Mouse (Mus musculus): ENCODE measurements around the gene Asb2. TPM values are rescaled to one million over a fixed set of nuclear protein-coding genes. Genes with fewer than 3 reads are reported as not detected.

The Asb2 gene
- total RNA-seq (2015), result 0.10 TPM in 1 of 2 replicates, not detected in the other
- not detected in 2 replicates for total RNA-seq (2017)

DNA sequence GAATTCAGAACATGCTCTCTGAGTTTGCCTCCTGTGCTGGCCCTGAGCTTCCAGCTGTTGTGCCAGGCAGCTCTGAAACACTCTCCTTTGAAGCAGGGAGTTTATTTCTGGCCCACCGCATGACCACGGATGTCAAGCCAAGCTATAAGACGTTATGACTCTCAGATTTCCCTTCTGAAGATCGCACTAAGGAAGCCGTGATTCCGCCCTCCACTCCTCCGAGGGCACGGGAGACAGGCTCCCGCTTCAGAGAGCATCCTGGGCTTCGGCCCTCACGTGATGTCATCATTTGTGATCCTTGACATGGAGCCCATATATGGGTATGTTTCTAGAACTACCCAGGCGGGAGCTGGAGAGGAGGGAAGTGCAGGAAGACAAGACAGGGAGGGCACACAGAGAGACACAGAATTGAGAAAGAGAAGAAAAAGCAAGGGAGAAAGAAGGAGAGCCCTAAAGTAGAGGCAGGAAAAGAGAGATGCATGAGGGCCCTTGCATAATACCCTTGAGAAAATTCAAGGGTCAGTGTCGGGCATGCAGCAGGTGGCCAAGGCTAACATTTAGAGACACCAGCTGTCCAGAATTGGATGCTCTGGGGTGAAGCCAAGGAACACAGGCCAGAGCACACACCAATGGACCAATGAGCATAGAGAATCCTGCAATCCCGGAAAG is at the start of gene Asb2:
Gene Asb2, minus strand, starts transcription at position 256 of the 669 bp plus-strand sequence.
- no peak for ATAC-seq (replicated peaks; ENCODE audit: poor library complexity)

DNA sequence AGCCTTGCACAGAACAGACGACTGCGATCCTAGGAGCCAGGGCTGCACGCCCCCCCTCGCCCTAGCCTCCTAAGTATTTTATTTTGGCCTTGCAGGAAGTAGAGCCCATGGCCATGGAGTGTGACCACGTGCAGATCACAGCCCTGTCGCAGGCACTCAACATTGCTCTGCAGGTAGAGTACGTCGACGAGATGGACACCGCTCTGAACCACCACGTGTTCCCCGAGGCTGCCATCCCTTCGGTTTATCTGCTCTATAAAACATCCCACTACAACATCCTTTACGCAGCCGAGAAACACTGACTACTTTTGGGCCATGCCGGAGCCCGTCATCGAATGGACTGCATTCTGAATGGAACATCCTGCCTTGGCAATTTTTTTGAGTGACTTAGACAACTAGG is 48.3 kb upstream of the Asb2 start:
- ATAC-seq (replicated peaks; ENCODE audit: poor library complexity), result no peak

DNA sequence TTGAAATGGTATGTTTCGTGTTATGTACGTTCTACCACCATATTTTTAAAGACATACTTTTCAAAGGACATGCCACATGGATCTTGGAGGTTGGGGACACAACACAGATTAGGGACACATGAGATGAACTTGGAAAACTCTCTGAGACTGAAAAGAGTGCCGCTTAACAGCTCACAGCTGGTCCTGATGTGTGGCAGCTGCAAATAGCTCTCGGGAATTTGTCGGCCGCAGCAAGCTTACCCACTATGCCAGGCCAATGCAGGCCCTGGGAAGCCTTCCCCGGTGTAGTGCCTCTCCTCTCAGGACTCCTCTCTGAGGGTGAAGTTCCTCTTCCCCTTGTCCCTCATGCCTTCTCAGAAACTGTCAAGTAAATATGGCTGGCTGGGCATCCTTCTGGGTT is 41.0 kb upstream of the Asb2 start:
- no peak for ATAC-seq (replicated peaks; ENCODE audit: poor library complexity)

DNA sequence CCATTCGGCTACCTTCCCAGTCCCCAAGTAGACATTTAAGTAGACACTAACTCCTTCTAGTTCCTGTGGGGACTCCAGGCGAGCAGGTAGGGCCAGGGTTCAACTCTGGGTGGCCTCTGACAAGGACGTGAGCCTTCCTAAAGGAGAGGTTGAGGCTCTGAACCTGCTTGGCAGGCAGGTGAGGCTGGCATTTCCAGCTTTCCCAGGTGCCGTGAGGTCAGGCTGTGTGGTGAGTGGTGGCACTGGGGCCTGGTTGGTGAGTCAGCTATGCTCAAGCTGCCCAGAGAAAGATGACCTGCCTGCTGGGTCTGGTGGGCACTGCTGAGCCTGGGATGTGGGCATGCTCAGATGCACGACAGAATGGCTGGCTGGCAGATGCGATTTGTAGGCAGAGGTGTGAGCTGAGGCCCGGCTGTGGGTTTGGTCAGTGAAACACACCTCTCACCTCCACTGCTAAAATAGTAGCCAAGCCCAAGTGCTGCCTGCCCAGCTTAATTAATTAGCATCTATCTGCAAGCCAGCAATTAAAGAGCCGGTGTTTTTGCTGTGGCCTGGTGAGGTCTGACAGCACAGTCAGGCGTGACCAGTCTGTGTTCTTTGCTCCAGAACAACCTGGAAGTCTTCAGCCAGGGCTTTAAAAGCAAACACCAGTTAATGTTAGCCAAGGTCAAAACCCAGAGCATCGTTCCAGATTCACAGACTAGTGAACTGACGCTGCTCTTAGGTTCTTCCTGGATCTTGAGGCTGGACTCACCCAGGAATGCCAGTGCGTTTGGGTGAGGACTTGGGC is 39.9 kb upstream of the Asb2 start:
- ATAC-seq (replicated peaks; ENCODE audit: poor library complexity), result no peak

DNA sequence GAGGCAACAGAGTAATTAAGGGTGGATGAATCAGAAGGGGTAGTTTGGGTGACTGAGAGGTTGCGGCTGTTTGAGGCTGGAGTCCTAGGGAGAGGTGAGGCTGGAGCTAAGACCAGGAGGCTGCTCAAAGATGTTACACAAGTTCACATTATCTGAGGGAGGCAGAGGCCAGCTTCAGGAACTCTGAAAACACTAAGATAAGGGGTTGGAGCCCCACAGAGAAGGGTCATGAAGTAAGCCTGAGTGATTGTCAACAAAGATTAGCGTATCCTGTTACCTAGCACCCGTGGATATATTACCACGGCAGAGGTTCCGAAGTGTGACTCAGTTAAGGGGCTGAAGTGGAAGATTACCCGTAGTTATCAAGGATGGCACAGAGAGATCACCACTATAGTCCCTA is 37.7 kb upstream of the Asb2 start:
- peak; percentile 76 for ATAC-seq (replicated peaks; ENCODE audit: poor library complexity)

DNA sequence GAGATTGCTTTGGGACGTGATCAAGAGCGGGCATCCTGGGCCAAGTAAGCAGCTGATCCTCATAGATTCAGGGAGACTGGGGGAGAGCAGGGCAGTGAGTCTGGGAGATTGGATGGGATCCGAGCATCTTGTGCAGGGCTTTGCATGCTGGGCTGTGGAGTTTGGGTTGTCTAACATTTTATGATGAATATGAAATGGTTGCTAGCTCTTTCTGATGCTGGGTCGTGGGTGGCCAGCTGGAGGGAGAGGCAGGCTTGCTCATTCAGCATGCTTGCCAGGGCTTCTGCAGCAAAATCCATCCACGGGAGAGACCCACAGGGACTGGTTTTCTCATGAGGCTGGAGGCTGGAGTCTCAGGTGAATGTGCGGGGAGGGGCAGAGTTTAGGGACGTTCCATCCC is 35.3 kb upstream of the Asb2 start:
- no peak for ATAC-seq (replicated peaks; ENCODE audit: poor library complexity)

DNA sequence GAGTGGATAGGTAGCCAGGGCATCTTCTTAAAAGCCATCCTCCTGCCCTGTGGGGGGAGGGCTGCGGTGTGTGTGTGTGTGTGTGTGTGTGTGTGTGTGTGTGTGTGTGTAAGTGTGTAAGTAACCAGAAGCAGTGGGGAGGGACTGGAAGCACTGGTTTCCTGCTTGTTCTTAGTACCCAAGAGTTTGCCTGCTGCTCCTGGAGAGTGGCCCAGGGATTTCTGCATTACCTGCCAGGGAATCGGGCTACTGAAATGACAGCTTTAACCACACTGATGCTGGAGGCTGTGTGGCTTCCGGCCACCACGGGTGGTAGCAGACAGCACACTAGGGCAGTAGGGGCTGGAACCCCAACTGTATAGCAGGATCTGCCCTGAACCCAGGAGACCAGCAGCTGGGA is 34.2 kb upstream of the Asb2 start:
- ATAC-seq (replicated peaks; ENCODE audit: poor library complexity), result no peak

DNA sequence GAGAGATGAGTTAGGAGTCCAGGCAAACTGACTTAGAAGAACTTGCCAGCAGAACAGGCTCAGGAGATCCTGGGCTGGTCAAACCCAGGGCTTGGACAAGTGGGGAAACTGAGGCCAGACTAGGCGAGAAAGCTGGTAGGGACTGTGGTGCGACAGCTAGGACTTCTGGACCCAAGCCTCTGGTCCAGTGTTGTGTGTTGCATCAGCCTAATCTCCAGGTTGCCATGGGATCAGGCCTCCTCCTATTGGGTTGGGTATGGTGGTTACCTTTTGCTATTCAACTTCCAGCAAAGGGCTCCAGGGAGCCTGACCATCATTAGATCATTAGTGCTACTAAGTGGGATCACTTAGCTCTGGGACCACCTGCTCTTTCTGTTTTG is 33.5 kb upstream of the Asb2 start:
- ATAC-seq (replicated peaks; ENCODE audit: poor library complexity), result no peak

DNA sequence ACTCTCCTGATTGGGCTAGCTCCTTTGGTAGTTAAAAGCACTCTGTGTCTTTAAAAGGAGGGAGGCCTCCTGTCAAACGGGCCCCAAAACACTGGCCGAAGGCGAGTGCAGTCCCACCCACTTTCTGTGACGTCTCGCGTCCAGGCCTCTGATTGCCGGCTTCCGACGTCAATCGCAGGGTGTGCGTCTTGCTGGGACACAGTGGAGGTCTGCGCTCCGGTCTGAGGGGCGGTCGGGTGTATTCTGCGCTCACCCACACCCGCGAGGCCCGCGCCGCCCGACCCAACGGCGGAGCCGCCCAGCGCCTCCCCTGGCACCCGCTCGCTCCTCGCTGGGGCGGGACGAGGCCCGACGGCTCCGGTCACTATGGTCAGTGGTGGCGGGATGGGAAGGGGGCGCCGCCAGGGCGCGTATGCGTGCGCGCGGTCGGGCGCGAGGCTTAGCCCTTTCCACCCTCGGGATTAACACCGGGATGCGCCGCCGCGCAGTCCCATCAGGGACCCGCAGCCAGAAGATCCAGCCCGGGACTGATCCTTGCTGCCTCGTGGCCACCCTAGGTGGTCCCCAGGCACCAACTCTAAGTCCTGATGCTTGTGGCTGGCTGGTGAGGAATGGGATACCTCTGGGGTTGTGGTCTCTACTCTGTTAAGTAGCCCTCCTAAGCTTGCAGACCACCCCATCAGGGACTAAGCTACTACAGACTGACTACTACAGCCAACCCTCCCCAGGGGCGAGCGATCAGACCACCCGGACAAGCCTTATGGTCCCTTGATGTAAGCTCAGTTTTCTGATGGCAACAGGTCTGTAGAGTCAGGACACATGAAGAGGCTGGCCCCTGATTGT is 32.9 kb upstream of the Asb2 start, which contains the start of gene Otub2:
Gene Otub2, plus strand, starts transcription at position 178 of the 843 bp plus-strand sequence.
- ATAC-seq (replicated peaks; ENCODE audit: poor library complexity), result peak; percentile 94

DNA sequence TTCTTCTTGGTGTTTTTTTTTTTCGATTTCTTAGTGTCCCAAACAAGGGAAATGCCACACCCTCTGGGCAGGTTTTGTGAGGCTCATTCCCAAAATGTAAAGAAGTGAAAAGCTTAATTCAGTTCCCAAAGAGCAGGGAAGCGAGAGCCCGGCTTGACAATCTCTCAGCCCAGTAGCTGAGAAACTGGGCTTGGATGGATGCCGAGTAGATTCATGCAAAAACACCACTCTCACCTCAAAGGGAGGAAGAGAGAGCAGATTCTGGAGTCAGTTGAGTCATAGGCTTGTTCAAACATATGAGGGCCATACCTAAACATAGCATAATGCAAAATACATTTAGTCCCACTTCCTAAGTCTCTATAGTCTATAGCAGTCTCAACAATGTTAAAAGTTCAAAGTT is 24.4 kb upstream of the Asb2 start:
- no peak for ATAC-seq (replicated peaks; ENCODE audit: poor library complexity)

DNA sequence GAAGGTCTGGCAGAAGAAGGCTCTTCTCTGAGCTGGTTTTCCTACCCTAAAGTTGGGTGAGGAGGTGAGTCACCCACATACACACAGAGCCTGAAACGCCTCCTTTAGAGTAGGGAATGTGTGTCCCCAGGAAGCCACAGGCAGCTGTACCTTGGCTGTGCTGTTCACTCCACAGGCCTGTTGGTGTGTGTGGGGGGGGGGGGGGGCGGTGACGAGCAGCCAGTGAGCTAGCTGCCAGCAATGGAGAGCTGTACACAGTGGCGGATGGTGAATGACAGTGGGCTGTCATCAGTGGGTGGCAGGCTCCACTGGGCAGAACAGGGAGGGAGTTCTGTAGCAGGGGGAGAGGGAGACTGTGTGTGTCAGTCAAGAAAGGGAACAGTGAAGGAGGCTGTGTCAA is 21.0 kb upstream of the Asb2 start:
- ATAC-seq (replicated peaks; ENCODE audit: poor library complexity), result no peak

DNA sequence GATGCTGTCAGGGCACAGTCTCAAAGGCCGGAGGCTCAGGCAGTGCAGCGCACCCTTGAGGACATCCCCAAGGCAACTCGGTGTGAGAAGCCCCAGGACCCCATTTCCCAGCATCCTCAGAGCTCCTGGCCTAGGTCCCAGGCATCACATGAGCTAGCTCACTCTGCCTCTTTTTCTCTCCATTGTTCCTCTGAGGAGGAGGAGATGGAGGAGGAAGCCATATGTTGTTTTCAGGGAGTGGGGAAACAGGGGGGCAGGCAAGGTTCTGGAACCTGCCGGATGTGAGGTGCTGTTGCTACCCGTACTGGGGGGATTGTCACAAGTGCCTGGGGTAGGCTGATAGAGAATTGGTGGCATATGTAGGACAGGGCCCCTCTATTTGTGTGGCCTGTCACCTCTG is 20.3 kb upstream of the Asb2 start:
- ATAC-seq (replicated peaks; ENCODE audit: poor library complexity), result no peak

DNA sequence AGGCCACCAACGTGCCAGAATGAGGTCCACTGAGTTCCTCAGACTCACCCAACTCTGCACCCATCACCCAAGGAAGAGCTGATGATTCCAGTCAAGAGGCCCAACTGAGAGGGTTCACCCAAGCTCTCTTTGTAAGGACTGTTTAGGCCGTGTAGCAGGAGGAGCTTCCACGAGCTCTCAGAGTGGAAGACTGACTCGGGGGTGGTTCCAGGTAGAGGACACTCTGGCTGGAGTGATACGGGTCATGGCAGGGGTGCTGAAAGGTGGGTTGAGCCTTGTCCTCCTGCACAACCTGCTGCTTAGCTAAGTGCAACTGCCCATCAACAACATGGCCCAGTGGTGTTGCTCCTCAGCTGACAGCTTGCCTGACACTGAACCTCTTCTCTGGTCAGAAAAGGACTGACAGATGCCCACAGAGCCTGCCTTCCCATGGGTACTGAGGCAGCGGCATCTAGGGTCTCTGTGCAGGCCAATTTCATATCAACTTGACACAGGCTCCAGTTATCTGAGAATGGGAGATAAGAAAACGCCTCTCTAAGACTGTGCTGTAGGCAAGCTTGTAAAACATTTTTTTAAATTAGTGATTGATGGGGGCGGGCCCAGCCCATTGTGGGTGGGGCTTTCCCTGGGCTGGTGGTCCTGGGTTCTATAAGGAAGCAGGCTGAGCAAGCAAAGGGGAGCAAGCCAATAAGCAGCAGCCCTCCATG is 17.9 kb upstream of the Asb2 start:
- ATAC-seq (replicated peaks; ENCODE audit: poor library complexity), result peak; percentile 67

DNA sequence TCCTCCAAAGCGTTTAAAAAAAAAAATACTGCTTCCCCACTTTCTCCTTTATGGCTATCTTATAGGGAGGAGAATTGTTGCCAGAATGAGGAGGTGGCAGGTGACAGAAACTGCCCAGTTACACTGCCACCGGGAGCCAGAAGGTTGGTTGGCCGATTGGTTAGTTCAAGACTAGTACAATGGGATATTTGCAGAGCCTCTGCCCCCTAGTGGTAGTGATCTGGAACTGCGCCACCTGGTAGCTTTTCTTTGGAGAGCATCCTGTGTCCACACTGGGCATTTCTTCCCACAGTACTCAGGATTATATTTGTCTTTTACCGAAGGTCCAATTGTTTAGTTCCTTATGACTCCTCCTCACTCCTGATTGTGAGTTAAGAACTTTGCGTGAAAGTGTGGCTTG is 15.9 kb upstream of the Asb2 start:
- peak; percentile 61 for ATAC-seq (replicated peaks; ENCODE audit: poor library complexity)

DNA sequence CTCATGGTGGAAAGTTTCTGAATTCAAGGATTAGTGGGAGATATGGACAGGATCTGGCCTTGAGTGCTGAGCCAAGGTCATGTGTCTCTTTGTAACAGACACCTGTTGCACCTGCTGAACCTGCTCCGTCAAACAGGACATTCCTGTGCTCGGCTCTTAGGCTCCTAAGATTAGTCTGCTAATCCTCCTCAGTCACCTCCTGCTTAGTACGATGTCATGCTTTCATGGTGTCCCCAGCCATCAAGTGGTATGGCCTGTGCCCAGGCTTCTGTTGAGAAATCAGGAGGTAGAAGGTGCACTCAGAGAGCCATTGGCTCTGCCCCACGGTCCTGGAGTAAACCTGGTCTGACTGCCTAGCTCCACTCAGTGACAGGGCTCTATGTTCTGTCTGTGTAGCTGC is 15.1 kb upstream of the Asb2 start:
- ATAC-seq (replicated peaks; ENCODE audit: poor library complexity), result no peak

DNA sequence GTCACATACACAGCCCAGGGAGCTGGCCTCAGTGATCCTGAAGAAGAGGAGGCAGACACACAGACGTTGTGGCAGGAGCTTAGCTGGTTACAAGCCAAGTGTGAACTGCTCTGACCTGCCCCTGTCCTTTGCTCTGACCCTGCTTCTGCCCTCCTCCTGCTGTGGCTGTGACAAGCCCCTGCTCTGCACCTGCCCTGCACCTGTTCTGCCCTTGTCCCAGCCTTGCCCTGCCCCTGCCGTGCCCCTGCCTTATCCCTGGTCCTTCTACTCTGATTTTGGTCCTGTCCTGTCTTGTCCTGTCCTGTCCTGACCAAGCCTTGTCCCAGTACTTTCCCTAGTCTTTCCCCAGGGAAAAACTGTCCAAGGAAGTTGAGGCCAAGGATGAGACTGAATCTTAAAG is 13.0 kb upstream of the Asb2 start:
- no peak for ATAC-seq (replicated peaks; ENCODE audit: poor library complexity)

DNA sequence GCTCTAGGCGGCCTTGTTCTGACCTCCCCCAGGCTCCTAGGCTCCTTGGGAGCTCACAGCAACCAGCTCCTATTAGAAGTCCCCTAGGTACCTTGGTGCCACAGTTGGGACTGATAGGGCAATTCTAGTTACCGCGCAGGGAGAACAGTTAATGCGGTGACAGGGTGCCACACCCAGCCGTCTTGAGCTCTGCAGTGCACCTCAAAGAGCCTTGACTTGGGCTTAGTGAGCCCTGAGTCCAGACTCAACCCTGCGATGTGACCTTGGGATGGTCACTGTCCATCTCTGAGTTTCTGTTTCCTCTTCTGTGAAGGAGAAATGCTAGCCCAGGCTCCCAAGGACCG is 12.5 kb upstream of the Asb2 start:
- no peak; the same call in 1 of the 2 replicates for ATAC-seq (replicated peaks; ENCODE audit: poor library complexity)

DNA sequence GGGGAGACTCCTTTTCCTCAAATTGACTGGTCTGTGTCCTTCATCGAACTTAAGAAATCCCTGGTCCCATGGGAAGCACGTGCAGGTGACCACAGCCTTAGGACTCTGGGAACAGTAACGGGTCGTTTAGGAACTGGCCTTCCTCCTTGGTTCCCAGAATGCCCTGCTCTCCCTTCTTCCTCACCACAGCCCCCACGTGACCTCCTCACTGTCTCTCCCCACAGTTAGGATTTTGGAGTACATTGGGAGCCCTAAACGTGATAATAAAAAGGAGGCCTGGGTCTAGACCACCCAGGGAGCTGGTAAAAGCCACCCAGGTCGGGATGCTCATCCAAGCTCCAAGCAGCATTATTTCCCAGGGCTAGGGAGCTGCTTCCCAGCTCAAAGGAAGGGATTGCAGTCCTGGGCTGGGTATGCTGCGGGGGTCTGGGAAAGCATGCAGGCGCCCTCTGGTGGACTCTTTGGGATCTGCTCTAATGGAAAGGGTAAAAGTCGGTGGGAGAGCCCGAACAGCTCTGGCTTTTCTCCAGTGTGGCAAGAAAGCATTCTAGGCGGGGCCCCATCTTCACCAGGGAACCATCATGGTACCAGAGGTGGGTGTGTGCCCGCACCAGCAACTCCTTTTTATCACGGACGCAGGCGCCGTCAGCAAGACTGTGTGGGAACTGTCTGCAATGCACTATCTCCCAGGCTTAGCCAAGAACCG is 12.0 kb upstream of the Asb2 start:
- peak; percentile 71 for ATAC-seq (replicated peaks; ENCODE audit: poor library complexity)

DNA sequence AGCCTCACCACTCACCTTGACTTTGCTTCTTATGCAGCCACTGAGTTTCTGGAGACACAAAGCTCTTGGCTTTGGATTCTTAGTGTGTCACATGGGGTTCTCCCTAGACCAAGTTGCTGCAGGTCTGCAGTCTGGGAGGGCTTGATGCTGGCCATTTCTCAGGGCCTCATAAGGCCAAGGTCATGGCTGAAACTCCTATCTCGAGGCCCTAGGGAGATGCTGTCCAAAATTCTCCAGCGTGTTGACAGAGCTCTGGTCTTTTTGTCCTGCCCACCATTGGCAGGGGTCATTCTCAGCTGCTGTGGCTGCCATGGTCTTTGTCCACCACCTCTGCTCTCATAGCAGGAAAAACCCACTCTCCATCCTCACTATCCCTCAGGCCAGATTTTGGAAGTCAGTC is 11.4 kb upstream of the Asb2 start:
- ATAC-seq (replicated peaks; ENCODE audit: poor library complexity), result no peak

DNA sequence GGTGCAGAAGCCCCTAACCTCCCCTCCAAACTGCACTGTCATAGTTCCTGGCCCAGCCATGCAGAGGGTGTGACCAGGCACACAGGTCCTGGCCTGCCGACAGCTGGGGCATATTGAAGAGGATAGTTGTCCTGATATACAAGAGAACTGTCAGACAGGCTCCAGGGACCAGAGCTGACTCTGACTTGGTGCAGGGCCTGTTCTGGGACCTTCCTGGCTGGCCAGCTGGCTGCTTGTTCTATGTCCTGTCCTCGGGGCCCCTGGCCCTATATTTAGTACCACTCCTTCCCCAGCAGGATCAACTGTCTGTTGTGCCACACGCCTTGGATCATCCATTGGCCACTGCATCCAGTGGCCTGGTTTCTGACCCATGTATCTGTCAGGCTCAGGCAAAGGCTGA is 6.5 kb upstream of the Asb2 start:
- peak; percentile 18; the same call in 1 of the 2 replicates for ATAC-seq (replicated peaks; ENCODE audit: poor library complexity)
